Mouse (Mus musculus): ENCODE measurements at regions not wholly inside any gene's neighbourhood (a gene's known extent, or its start where the extent isn't known, plus 50 kb on each side); places are given as distances from the start of the nearest gene placed in this dataset.

DNA sequence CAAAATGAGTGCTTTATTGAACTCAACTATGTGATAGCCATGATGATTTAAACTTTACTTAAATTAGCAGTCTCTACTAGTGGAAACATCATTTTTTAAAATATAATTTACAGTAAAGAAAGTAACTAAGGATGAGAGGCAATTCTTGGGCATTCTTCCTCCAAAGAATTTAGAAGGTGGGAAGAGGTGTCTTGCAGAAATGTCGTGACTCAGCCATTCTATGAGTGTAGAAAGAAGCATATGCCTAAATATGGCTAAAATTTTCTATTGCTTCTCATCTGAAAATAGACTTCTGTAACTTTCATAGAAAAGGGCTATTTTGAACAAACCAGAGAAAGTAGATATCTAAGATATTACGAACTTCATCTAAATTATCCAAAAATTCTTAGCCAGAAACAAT, 529.4 kb upstream of the Syt1 start:
- Histone ChIP-seq H3K27ac (ENCODE audit: low read depth, low read length) (no peak overlapping the region), H3K4me2 (no peak overlapping the region), H3K4me1 (ENCODE audit: control insufficient read depth, insufficient read depth, low read length) (no peaks in the 10 kb centered on the region), H3K4me3 (ENCODE audit: low read depth, low read length) (no peak overlapping the region), H3K9me3 (replicated peaks; ENCODE audit: control insufficient read depth, low read length) (no peaks in the 10 kb centered on the region), H3K27me3 (ENCODE audit: control insufficient read depth, insufficient read depth, low read length) (no peaks in the 10 kb centered on the region), H3K36me3 (ENCODE audit: control insufficient read depth, insufficient read depth, low read length) (no peaks in the 10 kb centered on the region), H3K9ac (ENCODE audit: low read depth, low read length) (no peak overlapping the region)
- ATAC-seq (replicated peaks; ENCODE audit: insufficient number of reproducible peaks, low FRiP score, low TSS enrichment): no peak
- 67% methylated on average over 2 of the region's 2 CpGs for WGBS (ENCODE audit: insufficient replicate concordance)

GRCm38 (mm10) chr10:109528096-109528495, 517.3 kb upstream of the Syt1 start:
- H3K9ac ChIP-seq (ENCODE audit: low read depth, low read length): no peak overlapping the region
- no peak for ATAC-seq (replicated peaks; ENCODE audit: insufficient number of reproducible peaks, low FRiP score, low TSS enrichment)
- H3K4me1 ChIP-seq (ENCODE audit: control insufficient read depth, insufficient read depth, low read length): no peaks in the 10 kb centered on the region
- no peak overlapping the region for H3K4me3 ChIP-seq (ENCODE audit: low read depth, low read length)
- H3K4me2 ChIP-seq: no peak overlapping the region
- no peaks in the 10 kb centered on the region for H3K36me3 ChIP-seq (ENCODE audit: control insufficient read depth, insufficient read depth, low read length)
- H3K27me3 ChIP-seq (ENCODE audit: control insufficient read depth, insufficient read depth, low read length): no peaks in the 10 kb centered on the region
- H3K9me3 ChIP-seq (replicated peaks; ENCODE audit: control insufficient read depth, low read length): no peaks in the 10 kb centered on the region
- H3K27ac ChIP-seq (ENCODE audit: low read depth, low read length): no peak overlapping the region
- WGBS (ENCODE audit: insufficient replicate concordance): 75% methylated on average over 2 of the region's 2 CpGs

GRCm38 (mm10) chr10:109521681-109522080, 510.9 kb upstream of the Syt1 start:
- no peak for ATAC-seq (replicated peaks; ENCODE audit: insufficient number of reproducible peaks, low FRiP score, low TSS enrichment)
- H3K27ac ChIP-seq (ENCODE audit: low read depth, low read length): no peak overlapping the region
- no peak overlapping the region for H3K4me3 ChIP-seq (ENCODE audit: low read depth, low read length)
- no peak overlapping the region for H3K9ac ChIP-seq (ENCODE audit: low read depth, low read length)
- H3K4me1 ChIP-seq (ENCODE audit: control insufficient read depth, insufficient read depth, low read length): no peaks in the 10 kb centered on the region
- H3K36me3 ChIP-seq (ENCODE audit: control insufficient read depth, insufficient read depth, low read length): no peaks in the 10 kb centered on the region
- WGBS (ENCODE audit: insufficient replicate concordance): 40% methylated on average over 2 of the region's 2 CpGs
- H3K4me2 ChIP-seq: no peak overlapping the region
- H3K27me3 ChIP-seq (ENCODE audit: control insufficient read depth, insufficient read depth, low read length): no peaks in the 10 kb centered on the region
- H3K9me3 ChIP-seq (replicated peaks; ENCODE audit: control insufficient read depth, low read length): no peaks in the 10 kb centered on the region

GRCm38 (mm10) chr10:109517664-109518063, 506.9 kb upstream of the Syt1 start:
- Histone ChIP-seq H3K4me1 (ENCODE audit: control insufficient read depth, insufficient read depth, low read length) (no peaks in the 10 kb centered on the region), H3K36me3 (ENCODE audit: control insufficient read depth, insufficient read depth, low read length) (no peaks in the 10 kb centered on the region), H3K4me3 (ENCODE audit: low read depth, low read length) (no peak overlapping the region), H3K4me2 (no peak overlapping the region), H3K9me3 (replicated peaks; ENCODE audit: control insufficient read depth, low read length) (no peaks in the 10 kb centered on the region), H3K27me3 (ENCODE audit: control insufficient read depth, insufficient read depth, low read length) (no peaks in the 10 kb centered on the region), H3K27ac (ENCODE audit: low read depth, low read length) (no peak overlapping the region), H3K9ac (ENCODE audit: low read depth, low read length) (no peak overlapping the region)
- WGBS (ENCODE audit: insufficient replicate concordance): 85% methylated on average over 1 of the region's 1 CpGs
- no peak for ATAC-seq (replicated peaks; ENCODE audit: insufficient number of reproducible peaks, low FRiP score, low TSS enrichment)

DNA sequence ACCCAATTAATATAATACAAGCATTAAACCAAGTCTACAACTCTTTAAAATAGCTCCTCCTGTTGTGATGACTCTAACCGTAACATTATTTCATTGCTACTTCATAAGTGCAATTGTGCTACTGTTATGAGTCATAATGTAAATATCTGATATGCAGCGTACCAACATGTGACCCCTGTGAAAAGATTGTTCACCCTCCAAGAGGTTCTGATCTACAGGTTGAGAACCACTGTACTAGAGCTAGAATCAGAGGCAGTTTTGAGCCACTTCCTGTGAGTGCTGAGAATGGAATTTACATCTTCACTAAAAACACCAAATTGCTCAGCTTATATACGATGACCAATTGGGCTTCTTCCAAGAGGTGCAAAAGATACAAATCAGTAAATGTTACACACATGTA, 504.4 kb upstream of the Syt1 start:
- Histone ChIP-seq H3K9ac (ENCODE audit: low read depth, low read length) (no peak overlapping the region), H3K4me2 (no peak overlapping the region), H3K27ac (ENCODE audit: low read depth, low read length) (no peak overlapping the region), H3K36me3 (ENCODE audit: control insufficient read depth, insufficient read depth, low read length) (no peaks in the 10 kb centered on the region), H3K4me3 (ENCODE audit: low read depth, low read length) (no peak overlapping the region), H3K9me3 (replicated peaks; ENCODE audit: control insufficient read depth, low read length) (no peaks in the 10 kb centered on the region), H3K4me1 (ENCODE audit: control insufficient read depth, insufficient read depth, low read length) (no peaks in the 10 kb centered on the region), H3K27me3 (ENCODE audit: control insufficient read depth, insufficient read depth, low read length) (no peaks in the 10 kb centered on the region)
- ATAC-seq (replicated peaks; ENCODE audit: insufficient number of reproducible peaks, low FRiP score, low TSS enrichment): no peak
- whole genome bisulfite sequencing (ENCODE audit: insufficient replicate concordance): 83% methylated on average over 3 of the region's 3 CpGs

DNA sequence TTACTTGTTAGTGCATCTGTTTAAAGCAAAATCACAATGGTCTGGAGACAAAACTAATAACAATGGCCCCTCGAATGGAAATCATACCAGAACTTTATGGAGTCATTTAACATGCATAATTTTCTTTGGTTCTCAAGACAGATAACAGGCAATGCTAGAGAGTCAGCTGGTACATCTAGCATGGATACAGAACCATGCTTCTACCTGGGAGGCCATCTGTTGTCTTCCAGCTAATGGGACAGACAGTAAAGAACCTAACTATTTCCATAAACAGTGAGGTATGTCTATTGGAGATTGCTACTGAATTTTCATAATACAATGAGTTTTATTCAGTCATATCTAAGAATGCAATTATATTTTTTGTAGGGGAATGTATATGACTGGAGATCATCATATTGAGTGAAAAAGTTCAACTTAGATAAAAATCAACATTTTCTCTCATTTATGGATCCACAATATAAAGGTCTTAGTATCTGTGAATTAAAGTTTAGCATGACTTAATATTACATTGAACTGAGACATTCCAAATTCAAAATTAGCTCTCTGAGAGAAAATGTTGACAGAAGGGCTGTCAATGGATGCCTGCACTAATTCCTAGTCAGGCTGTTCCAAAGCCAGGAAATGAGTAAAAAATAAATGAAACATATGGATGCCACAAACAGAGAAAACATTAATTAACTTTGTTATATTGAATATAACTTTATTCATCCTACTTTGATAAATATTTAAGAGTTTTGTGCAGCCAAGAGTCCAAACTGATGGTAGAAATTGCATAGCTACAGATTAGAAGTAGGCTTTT, 500.3 kb upstream of the Syt1 start:
- no peak overlapping the region for H3K4me2 ChIP-seq
- no peak for ATAC-seq (replicated peaks; ENCODE audit: insufficient number of reproducible peaks, low FRiP score, low TSS enrichment)
- no peak overlapping the region for H3K9ac ChIP-seq (ENCODE audit: low read depth, low read length)
- no peaks in the 10 kb centered on the region for H3K36me3 ChIP-seq (ENCODE audit: control insufficient read depth, insufficient read depth, low read length)
- H3K27ac ChIP-seq (ENCODE audit: low read depth, low read length): no peak overlapping the region
- no peaks in the 10 kb centered on the region for H3K4me1 ChIP-seq (ENCODE audit: control insufficient read depth, insufficient read depth, low read length)
- no peaks in the 10 kb centered on the region for H3K27me3 ChIP-seq (ENCODE audit: control insufficient read depth, insufficient read depth, low read length)
- WGBS (ENCODE audit: insufficient replicate concordance): 39% methylated on average over 1 of the region's 1 CpGs
- H3K9me3 ChIP-seq (replicated peaks; ENCODE audit: control insufficient read depth, low read length): no peaks in the 10 kb centered on the region
- H3K4me3 ChIP-seq (ENCODE audit: low read depth, low read length): no peak overlapping the region

GRCm38 (mm10) chr10:109508553-109508952, 497.8 kb upstream of the Syt1 start:
- no peak overlapping the region for H3K4me2 ChIP-seq
- no peaks in the 10 kb centered on the region for H3K9me3 ChIP-seq (replicated peaks; ENCODE audit: control insufficient read depth, low read length)
- no peak for ATAC-seq (replicated peaks; ENCODE audit: insufficient number of reproducible peaks, low FRiP score, low TSS enrichment)
- no peak overlapping the region for H3K9ac ChIP-seq (ENCODE audit: low read depth, low read length)
- no peaks in the 10 kb centered on the region for H3K36me3 ChIP-seq (ENCODE audit: control insufficient read depth, insufficient read depth, low read length)
- H3K27ac ChIP-seq (ENCODE audit: low read depth, low read length): no peak overlapping the region
- H3K27me3 ChIP-seq (ENCODE audit: control insufficient read depth, insufficient read depth, low read length): no peaks in the 10 kb centered on the region
- no peaks in the 10 kb centered on the region for H3K4me1 ChIP-seq (ENCODE audit: control insufficient read depth, insufficient read depth, low read length)
- 38% methylated on average over 1 of the region's 1 CpGs for WGBS (ENCODE audit: insufficient replicate concordance)
- no peak overlapping the region for H3K4me3 ChIP-seq (ENCODE audit: low read depth, low read length)

DNA sequence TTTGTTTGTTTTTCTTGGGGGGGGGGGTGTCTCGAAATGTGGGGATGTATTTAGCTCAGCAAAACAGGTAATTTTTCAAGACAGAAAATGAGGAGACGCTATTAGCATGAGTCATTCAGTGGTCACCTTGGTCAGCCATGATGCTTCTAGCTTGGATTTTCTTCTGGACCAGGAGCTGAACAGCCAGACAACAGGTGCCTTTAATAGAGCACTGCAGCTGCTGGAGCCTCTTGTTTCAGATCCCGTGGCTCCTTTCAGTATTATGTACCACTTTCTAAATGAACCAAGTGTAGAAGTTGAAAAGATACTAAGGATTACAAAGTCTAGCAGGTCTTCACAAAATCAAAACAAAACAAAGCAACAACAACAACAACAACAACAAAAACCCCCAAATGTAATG, 496.4 kb upstream of the Syt1 start:
- Histone ChIP-seq H3K4me2 (no peak overlapping the region), H3K4me3 (ENCODE audit: low read depth, low read length) (no peak overlapping the region), H3K9ac (ENCODE audit: low read depth, low read length) (no peak overlapping the region), H3K27ac (ENCODE audit: low read depth, low read length) (no peak overlapping the region), H3K36me3 (ENCODE audit: control insufficient read depth, insufficient read depth, low read length) (no peaks in the 10 kb centered on the region), H3K4me1 (ENCODE audit: control insufficient read depth, insufficient read depth, low read length) (no peaks in the 10 kb centered on the region), H3K27me3 (ENCODE audit: control insufficient read depth, insufficient read depth, low read length) (no peaks in the 10 kb centered on the region), H3K9me3 (replicated peaks; ENCODE audit: control insufficient read depth, low read length) (no peaks in the 10 kb centered on the region; the same call in 1 of the 2 replicates)
- WGBS (ENCODE audit: insufficient replicate concordance): 64% methylated on average over 3 of the region's 3 CpGs
- no peak for ATAC-seq (replicated peaks; ENCODE audit: insufficient number of reproducible peaks, low FRiP score, low TSS enrichment)

- Histone ChIP-seq H3K4me3 (ENCODE audit: low read depth, low read length) (no peak overlapping the region), H3K4me1 (ENCODE audit: control insufficient read depth, insufficient read depth, low read length) (no peaks in the 10 kb centered on the region), H3K9ac (ENCODE audit: low read depth, low read length) (no peak overlapping the region), H3K27me3 (ENCODE audit: control insufficient read depth, insufficient read depth, low read length) (no peaks in the 10 kb centered on the region), H3K4me2 (no peak overlapping the region), H3K36me3 (ENCODE audit: control insufficient read depth, insufficient read depth, low read length) (no peaks in the 10 kb centered on the region), H3K27ac (ENCODE audit: low read depth, low read length) (no peak overlapping the region), H3K9me3 (replicated peaks; ENCODE audit: control insufficient read depth, low read length) (no peaks in the 10 kb centered on the region; the same call in 1 of the 2 replicates)
- ATAC-seq (replicated peaks; ENCODE audit: insufficient number of reproducible peaks, low FRiP score, low TSS enrichment): no peak
- 50% methylated on average over 4 of the region's 4 CpGs for WGBS (ENCODE audit: insufficient replicate concordance)
Observed at GRCm38 (mm10) chr10:109504683-109505082, 493.9 kb upstream of the Syt1 start.
